Mouse (Mus musculus) stomach, embryonic 16.5 days (tissue): ENCODE measurements around the gene Gabarap. TPM values are rescaled to one million over a fixed set of nuclear protein-coding genes. Genes with fewer than 3 reads are reported as not detected.

Experiments used
- ATAC-seq: fragments of 200-750 bp; cut with Nextera tagmentation; 2 replicates; pipeline ENCODE4 v1.8.0; 2017; ENCODE audit warnings: moderate number of reproducible peaks, moderate TSS enrichment; ENCODE audit not compliant: insufficient read depth, low FRiP score
- H3K27ac ChIP-seq: fragments of 300-500 bp; sonication (generic); 2 replicates; pipeline ENCODE4 v1.5.1; 2014; ENCODE audit warnings: low read length
- H3K27me3 ChIP-seq: fragments of 300-500 bp; sonication (generic); 2 replicates; pipeline ENCODE4 v1.6.1; 2014; ENCODE audit warnings: low read length, control low read depth, mixed read lengths; ENCODE audit not compliant: control insufficient read depth, insufficient read depth
- H3K36me3 ChIP-seq: fragments of 300-500 bp; sonication (generic); 2 replicates; pipeline ENCODE4 v1.6.1; 2014; ENCODE audit warnings: low read length; ENCODE audit not compliant: control insufficient read depth, insufficient read depth
- H3K4me1 ChIP-seq: fragments of 300-500 bp; sonication (generic); 2 replicates; pipeline ENCODE4 v1.6.1; 2014; ENCODE audit warnings: low read length, control low read depth, mixed read lengths; ENCODE audit not compliant: control insufficient read depth, insufficient read depth
- H3K4me2 ChIP-seq: fragments of 300-500 bp; sonication (generic); 2 replicates; pipeline ENCODE4 v1.6.1; 2014; ENCODE audit warnings: low read depth, low read length, mixed read lengths
- H3K4me3 ChIP-seq: fragments of 300-500 bp; sonication (generic); replicated peaks from 2 replicates; pipeline ENCODE4 v1.5.1; 2014; ENCODE audit warnings: mild to moderate bottlenecking, low read length
- H3K9ac ChIP-seq: fragments of 300-500 bp; sonication (generic); 2 replicates; pipeline ENCODE4 v1.6.1; 2014; ENCODE audit warnings: low read length
- H3K9me3 ChIP-seq: fragments of 300-500 bp; sonication (generic); replicated peaks from 2 replicates; pipeline ENCODE4 v1.6.1; 2016; ENCODE audit warnings: low read length, control low read depth; ENCODE audit not compliant: control insufficient read depth
- WGBS: fragments of 180-500 bp; shearing (Covaris S2); extraction: QIAGEN DNeasy Blood & Tissue Kit; methylation state at CpG from one replicate; pipeline ENCODE4 v1.1.7; 2014; 5-methylcytosine and 5-hydroxymethylcytosine counted together
- microRNA counts: library from miRNA; unstranded; fragments of <30 nt; microRNA quantifications from one replicate; lab custom pipeline; 2016
- microRNA-seq: library from miRNA; unstranded; fragments of <30 nt; microRNA quantifications from one replicate; pipeline ENCODE4, GENCODE M21; 2016
- polyA plus RNA-seq: library from polyadenylated mRNA; unstranded; fragments of >200 nt; fragmentation: Nextera tagmentation; extraction: Ambion mirVana; gene quantifications from 2 replicates; pipeline ENCODE4 v1.2.1, GENCODE M21; 2015

The Gabarap gene
- polyA plus RNA-seq, 1 experiment from 2014 or later = 494 TPM

GRCm38 (mm10) chr11:70042309-70043085 lies 51.6 kb downstream of the Gabarap start:
- no peak overlapping the region for H3K4me3 ChIP-seq
- no peaks in the 10 kb centered on the region for H3K27me3 ChIP-seq
- H3K36me3 ChIP-seq = no peaks in the 10 kb centered on the region
- 85% methylated on average over 23 of the region's 23 CpGs for WGBS
- no peak overlapping the region for H3K27ac ChIP-seq
- no peak for ATAC-seq
- H3K4me2 ChIP-seq = no peak overlapping the region
- no peak overlapping the region for H3K9ac ChIP-seq
- no peaks in the 10 kb centered on the region for H3K4me1 ChIP-seq
- no peaks in the 10 kb centered on the region for H3K9me3 ChIP-seq

- no peak for ATAC-seq
- WGBS = 86% methylated on average over 7 of the region's 7 CpGs
- H3K36me3 ChIP-seq = no peaks in the 10 kb centered on the region
Measured at GRCm38 (mm10) chr11:70043665-70044064, 52.7 kb downstream of the Gabarap start.

More at GRCm38 (mm10) chr11:70043665-70044064, 52.7 kb downstream of the Gabarap start:
- no peak overlapping the region for H3K4me2 ChIP-seq
- no peaks in the 10 kb centered on the region for H3K9me3 ChIP-seq
- H3K27ac ChIP-seq = no peak overlapping the region
- H3K4me1 ChIP-seq = no peaks in the 10 kb centered on the region
- no peak overlapping the region for H3K9ac ChIP-seq
- H3K27me3 ChIP-seq = no peaks in the 10 kb centered on the region
- no peak overlapping the region for H3K4me3 ChIP-seq

MicroRNA genes within 50 kb of the gene (microRNA counts, 519-probe panel; counts per million panel counts)
- microRNA mmu-miR-324-3p (lab: Ali Mortazavi, UCI) (not detected), microRNA mmu-miR-324-5p (lab: Ali Mortazavi, UCI) (3,002 counts per million, percentile 69 among the panel's probes with 10 or more counts)

Small RNAs within 50 kb of the gene (microRNA-seq; reads per million reads assigned to microRNA genes)
- gene Gm44349 (not detected), gene Mir324 (2,177 reads per million, percentile 84 among the genes with 10 or more reads in this experiment)

Other genes starting within 250 kb of the Gabarap start
- gene Polr2a, start 232.5 kb upstream of the Gabarap start, polyA plus RNA-seq = 17.7 and 20.6 TPM in 2 replicates
- 0.17 TPM in 1 of 2 replicates, not detected in the other for gene Slc35g3, start 229.2 kb upstream of the Gabarap start, polyA plus RNA-seq
- gene Zbtb4, start 225.2 kb upstream of the Gabarap start, polyA plus RNA-seq = 3.4 TPM in 2 replicates
- 5.3 and 10.3 TPM in 2 replicates for gene Chrnb1, start 195.2 kb upstream of the Gabarap start, polyA plus RNA-seq
- 1.8 and 2.5 TPM in 2 replicates for gene Fgf11, start 189.3 kb upstream of the Gabarap start, polyA plus RNA-seq
- gene Tmem102, start 185.5 kb upstream of the Gabarap start, polyA plus RNA-seq = 14.2 and 15.0 TPM in 2 replicates
- gene Gm39566, start 175.8 kb upstream of the Gabarap start, polyA plus RNA-seq = 0.03 TPM in 1 of 2 replicates, not detected in the other
- gene Spem2, start 172.7 kb upstream of the Gabarap start, polyA plus RNA-seq = not detected in 2 replicates
- not detected in 2 replicates for gene Spem1, start 169.0 kb upstream of the Gabarap start, polyA plus RNA-seq
- 5.3 and 6.4 TPM in 2 replicates for gene Nlgn2, start 153.4 kb upstream of the Gabarap start, polyA plus RNA-seq
- 377 and 401 TPM in 2 replicates for gene Tmem256, start 152.6 kb upstream of the Gabarap start, polyA plus RNA-seq
- 85.1 and 98.5 TPM in 2 replicates for gene Plscr3, start 144.8 kb upstream of the Gabarap start, polyA plus RNA-seq
- 15.3 and 19.1 TPM in 2 replicates for gene Tnk1, start 132.4 kb upstream of the Gabarap start, polyA plus RNA-seq
- gene Tmem95, start 113.1 kb upstream of the Gabarap start, polyA plus RNA-seq = not detected in 2 replicates
- gene Kctd11, start 109.7 kb upstream of the Gabarap start, polyA plus RNA-seq = 15.1 and 24.7 TPM in 2 replicates
- 4.0 and 5.1 TPM in 2 replicates for gene Acap1, start 95.6 kb upstream of the Gabarap start, polyA plus RNA-seq
- 4.9 TPM in 2 replicates for gene 2810408A11Rik, start 90.2 kb upstream of the Gabarap start, polyA plus RNA-seq
- 7.5 TPM in 2 replicates for gene Neurl4, start 90.1 kb upstream of the Gabarap start, polyA plus RNA-seq
- gene Gps2, start 77.3 kb upstream of the Gabarap start, polyA plus RNA-seq = 61.6 and 63.4 TPM in 2 replicates
- gene Eif5a, start 69.2 kb upstream of the Gabarap start, polyA plus RNA-seq = 1,516 and 1,535 TPM in 2 replicates
- 2.9 and 3.8 TPM in 2 replicates for gene Ybx2, start 55.3 kb upstream of the Gabarap start, polyA plus RNA-seq
- 38.3 and 39.1 TPM in 2 replicates for gene Slc2a4, start 43.0 kb upstream of the Gabarap start, polyA plus RNA-seq
- 397 and 438 TPM in 2 replicates for gene Cldn7, start 26.4 kb upstream of the Gabarap start, polyA plus RNA-seq
- 17.5 and 17.7 TPM in 2 replicates for gene Ctdnep1, start 10.0 kb upstream of the Gabarap start, polyA plus RNA-seq
- gene Elp5, start 8.6 kb upstream of the Gabarap start, polyA plus RNA-seq = 102 and 103 TPM in 2 replicates
- gene Phf23, start 4.6 kb downstream of the Gabarap start, polyA plus RNA-seq = 44.3 and 47.9 TPM in 2 replicates
- 17.7 and 22.3 TPM in 2 replicates for gene Dvl2, start 9.5 kb downstream of the Gabarap start, polyA plus RNA-seq
- 115 and 119 TPM in 2 replicates for gene Acadvl, start 24.3 kb downstream of the Gabarap start, polyA plus RNA-seq
- 8.4 and 9.0 TPM in 2 replicates for gene Dlg4, start 25.8 kb downstream of the Gabarap start, polyA plus RNA-seq
- 0.31 TPM in 1 of 2 replicates, not detected in the other for gene Asgr1, start 62.9 kb downstream of the Gabarap start, polyA plus RNA-seq
- gene Asgr2, start 101.5 kb downstream of the Gabarap start, polyA plus RNA-seq = 0.71 and 0.72 TPM in 2 replicates
- 1.4 and 1.6 TPM in 2 replicates for gene Mgl2, start 139.2 kb downstream of the Gabarap start, polyA plus RNA-seq
- 1.1 and 1.3 TPM in 2 replicates for gene Clec10a, start 165.1 kb downstream of the Gabarap start, polyA plus RNA-seq
- gene Slc16a11, start 221.6 kb downstream of the Gabarap start, polyA plus RNA-seq = 1.5 and 1.9 TPM in 2 replicates
- 9.4 and 10.5 TPM in 2 replicates for gene Slc16a13, start 229.9 kb downstream of the Gabarap start, polyA plus RNA-seq
- 12.1 and 13.9 TPM in 2 replicates for gene Bcl6b, start 238.7 kb downstream of the Gabarap start, polyA plus RNA-seq
- gene 0610010K14Rik, start 246.8 kb downstream of the Gabarap start, polyA plus RNA-seq = 119 and 132 TPM in 2 replicates
- 9.6 and 10.2 TPM in 2 replicates for gene Gm21988, start 248.7 kb downstream of the Gabarap start, polyA plus RNA-seq
- gene Rnasek, start 248.7 kb downstream of the Gabarap start, polyA plus RNA-seq = 207 and 226 TPM in 2 replicates